Mouse (Mus musculus) spleen, adult 2 months (tissue): ENCODE results near the gene Alcam.

Experiments used
- CTCF ChIP-seq: fragments of 200-500 bp; IDR thresholded peaks from 2 replicates; pipeline ENCODE4 v1.5.1; 2011; ENCODE audit warnings: mild to moderate bottlenecking, inconsistent platforms; ENCODE audit not compliant: insufficient read depth, insufficient read length, insufficient replicate concordance; ENCODE audit errors: extremely low read depth
- POLR2A ChIP-seq: fragments of 200-500 bp; IDR thresholded peaks from 2 replicates; pipeline ENCODE4 v1.6.1; 2011; ENCODE audit warnings: low read depth, low read length, inconsistent platforms

- TF ChIP-seq POLR2A: no peak
- no peak for TF ChIP-seq CTCF
Measured at GRCm38 (mm10) chr16:52438216-52438904, 15.5 kb downstream of the Alcam start.
